Mouse (Mus musculus) retina, postnatal 1 day (tissue): ENCODE results near the gene Nfkb2.

Experiments used
- DNase-seq: peaks from one replicate; pipeline ENCODE4 v3.0.0-alpha.2; 2012

Nfkb2 gene

DNA sequence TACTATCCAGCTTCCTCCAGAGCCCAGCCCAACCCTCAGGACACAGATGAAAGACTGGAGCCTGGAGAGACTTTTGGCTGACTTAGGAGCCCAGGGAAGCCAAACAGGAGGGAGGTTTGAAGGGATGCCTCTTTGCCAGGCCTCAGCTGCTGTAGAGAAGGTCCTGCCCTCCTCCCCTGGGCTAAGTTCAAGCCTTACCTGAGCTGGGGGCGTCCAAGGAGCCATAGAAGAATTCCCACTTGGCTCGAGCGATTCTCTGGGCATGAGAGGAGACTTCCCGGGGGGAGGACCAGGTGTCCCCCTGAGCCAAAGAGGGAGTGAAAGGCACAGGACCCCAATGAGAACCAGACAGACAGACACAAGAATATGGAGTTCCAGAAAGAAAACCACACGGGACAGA is 19.6 kb downstream of the Nfkb2 start:
- no peak for DNase-seq

DNA sequence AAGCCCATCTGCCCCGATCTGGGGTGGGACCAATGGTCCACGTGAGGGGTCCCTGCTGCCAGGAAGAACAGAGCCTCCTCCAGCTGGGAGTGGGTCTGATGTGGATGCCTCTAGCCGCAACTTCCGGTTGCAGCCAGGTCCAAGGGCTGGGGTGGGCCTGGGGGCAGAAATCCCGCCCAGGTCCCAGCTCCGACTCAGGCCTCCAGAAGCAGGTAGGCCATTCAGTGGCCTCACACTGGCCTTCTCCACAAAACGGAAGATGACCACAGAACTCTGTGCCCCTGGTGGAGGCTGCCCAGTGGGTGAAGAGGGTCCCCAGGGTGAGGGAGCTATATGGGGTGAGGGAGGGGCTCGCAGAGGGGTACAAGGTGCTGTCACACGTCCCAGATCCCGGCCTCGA is 20.2 kb downstream of the Nfkb2 start:
- no peak for DNase-seq

DNA sequence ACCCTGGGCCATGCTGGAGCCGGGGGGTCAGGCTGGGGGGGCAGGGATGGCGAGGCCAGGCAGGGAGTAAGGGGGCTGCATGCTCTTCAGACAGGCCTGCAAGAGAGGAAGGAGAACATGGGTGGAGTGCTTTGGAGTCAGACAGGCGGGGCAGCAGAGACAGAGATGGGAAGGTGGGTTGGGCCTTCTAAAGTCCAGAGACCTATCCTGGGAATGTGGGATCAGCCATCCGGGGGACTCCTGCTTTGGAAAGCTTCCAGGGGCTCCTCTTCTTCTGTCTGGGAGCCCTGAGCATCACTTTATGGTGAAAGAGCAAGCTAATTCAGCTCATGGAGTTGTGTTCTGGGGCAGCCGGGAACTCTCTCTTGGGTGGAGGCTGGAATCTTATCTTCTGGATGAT is 20.8 kb downstream of the Nfkb2 start:
- no peak for DNase-seq

DNA sequence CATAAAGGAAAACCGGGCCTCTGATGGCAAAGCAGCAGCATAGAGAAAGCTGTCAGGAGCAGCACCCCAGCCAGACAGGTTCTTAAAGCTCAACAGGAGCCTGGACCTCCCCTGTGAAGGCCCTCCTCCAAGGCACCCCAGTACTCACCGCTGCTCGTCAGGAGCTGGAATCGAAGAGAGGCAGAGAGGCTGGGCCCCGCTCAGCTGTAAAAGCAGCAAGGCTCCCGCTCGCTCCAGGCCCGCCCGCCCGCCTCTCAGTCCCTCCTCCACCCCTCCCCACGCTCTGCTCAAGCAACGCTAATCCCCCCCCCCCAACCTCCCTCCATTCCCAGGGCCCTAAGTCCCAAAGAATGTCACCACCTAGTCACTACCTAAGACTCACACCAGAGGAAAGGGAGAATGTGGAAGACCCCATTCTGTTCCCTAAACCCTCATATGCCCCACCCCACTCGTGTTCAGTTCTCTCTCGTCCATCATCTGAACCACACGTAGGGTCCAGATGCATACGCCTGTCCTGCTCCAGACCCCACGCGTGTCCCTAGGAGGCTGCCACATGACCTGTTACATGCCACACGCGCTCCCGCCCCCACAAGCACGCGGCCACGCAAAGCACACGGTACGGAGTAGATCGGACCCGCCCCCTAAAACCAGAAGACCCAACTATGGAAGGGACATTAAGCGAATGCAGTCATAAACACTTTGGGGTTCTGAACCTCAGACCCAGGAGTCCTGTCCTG is 22.1 kb downstream of the Nfkb2 start:
- DNase-seq, result peak; percentile 42

DNA sequence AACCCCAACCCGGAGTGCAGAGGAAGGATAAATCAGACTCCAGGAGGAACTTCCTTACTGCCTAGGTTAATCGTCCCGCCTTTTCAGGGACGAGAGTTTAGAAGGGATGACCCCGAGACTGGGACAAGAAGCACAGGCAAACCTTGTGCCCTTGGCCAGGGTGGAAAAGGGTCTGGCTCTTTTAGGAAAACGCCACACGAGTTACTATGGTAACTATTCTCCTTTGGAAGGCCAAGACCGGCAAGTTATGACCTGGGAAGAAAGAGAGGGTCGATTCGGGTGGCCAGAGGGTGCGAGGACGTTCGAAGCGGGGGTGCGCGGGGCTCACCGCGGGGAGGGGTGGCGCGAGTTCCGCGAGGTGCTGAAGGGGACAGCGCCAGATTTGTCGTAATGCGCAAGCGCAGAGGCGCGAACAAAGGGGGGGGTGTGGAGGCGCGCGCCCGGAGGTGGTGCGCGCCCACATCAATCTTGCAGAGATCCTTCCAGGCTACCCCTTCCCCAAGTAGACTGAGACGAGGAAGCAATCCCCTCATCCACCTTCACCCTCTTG is 22.7 kb downstream of the Nfkb2 start, which contains the start of gene Psd:
Psd (minus strand) TSS at position 401 of the 550 bp plus-strand sequence.
- peak; percentile 78 for DNase-seq

DNA sequence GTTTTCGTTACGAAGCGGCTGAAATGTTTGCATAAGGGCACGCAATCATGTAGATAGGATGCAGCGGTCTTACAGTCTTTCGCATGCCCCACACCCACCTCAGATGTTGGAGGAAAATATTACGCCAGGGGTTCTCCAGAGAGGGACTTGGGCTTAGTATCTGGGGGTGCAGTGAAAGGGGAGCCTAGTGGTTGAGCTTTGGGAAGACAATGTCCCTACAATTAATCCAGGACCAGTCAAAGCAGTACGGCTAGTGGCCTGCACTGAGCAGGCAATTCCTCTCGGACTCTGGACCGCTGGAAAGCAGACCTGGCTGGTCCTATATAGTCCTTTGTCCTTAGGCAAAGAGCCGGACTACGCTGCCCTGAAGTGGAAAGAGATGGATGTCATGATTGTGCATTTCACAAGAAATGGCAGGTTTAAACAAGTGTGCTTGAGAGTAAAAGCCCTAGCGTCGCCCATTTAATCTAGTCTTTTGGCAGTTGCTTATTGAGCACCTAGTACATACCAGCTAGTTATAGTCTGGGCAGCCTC is 23.5 kb downstream of the Nfkb2 start:
- no peak for DNase-seq

DNA sequence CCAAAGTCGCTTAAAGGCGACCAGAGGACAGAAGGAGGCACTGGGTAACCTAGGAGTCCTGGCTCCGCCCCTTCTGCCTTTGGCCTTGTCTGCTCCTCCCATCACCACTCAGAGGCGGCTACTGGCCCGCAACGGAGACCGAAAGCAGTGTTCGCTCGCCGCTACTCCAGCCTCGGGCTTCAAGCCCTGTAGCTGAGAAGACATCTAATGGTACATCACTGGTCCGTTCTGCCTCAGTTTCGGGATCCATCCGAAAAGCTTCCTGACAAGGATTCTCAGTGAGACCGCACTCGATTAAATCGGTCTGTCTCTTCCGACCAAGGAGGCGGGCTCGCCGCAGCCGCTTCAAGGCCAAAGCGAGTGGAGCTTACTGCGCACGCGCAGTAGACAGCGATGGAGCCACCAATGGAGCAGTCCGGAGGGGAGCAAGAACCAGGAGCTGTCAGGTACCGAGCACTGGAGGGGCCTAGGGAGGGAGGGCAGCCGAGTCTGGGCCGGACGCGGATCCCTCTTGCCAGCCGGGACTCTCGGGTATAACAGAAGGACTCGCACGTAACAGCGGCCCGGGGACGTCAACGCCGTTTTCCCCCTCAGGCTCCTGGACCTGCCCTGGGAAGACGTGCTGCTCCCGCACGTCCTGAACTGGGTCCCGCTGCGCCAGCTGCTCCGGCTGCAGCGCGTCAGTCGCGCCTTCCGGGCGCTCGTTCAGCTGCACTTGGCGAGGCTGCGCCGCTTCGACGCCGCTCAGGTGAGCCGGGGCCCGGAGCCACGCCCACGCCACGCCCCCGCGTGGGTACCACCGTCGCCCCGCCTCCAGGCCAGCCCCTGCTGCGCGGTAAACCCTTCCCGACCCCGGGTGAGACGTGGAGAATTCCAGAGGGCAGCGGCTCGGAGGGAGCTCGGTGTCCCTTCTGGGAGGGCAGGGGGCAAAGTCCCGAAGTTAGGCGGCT is 24.2 kb downstream of the Nfkb2 start, which contains the start of gene Fbxl15:
Fbxl15 (plus strand) TSS at position 104 of the 950 bp plus-strand sequence.
- DNase-seq, result peak; percentile 98

DNA sequence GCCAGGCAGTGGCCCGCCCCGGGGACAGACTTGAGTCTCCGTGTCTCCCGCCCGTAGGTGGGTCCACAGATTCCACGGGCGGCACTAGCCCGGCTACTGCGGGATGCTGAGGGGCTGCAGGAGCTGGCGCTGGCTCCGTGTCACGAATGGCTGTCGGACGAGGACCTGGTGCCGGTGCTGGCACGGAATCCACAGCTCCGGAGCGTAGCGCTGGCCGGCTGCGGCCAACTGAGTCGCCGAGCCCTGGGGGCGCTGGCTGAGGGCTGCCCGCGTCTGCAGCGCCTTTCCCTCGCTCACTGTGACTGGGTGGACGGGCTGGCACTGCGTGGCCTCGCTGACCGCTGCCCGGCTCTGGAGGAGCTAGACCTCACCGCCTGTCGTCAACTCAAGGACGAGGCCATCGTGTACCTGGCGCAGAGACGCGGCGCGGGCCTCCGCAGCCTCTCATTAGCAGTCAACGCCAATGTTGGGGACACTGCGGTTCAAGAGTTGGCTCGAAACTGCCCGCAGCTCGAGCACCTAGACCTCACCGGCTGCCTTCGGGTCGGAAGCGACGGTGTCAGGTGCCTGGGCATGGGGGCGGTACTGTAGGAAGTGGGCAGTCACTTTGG is 25.0 kb downstream of the Nfkb2 start:
- DNase-seq, result no peak

DNA sequence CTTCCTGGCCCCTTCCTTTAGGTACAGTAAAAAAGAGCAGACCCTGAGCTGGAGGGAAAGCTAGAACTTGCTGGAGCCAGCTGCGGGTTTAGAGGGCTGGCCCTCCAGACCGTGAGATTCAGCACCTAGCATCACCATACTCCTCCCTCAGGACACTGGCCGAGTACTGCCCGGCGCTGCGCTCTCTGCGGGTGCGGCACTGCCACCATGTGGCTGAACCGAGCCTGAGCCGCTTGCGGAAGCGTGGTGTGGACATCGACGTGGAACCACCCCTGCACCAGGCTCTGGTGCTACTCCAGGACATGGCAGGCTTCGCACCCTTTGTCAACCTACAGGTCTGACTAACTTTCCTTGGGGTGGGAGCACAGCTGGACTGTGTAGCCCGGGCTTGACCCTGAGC is 25.8 kb downstream of the Nfkb2 start:
- DNase-seq, result peak; percentile 86

DNA sequence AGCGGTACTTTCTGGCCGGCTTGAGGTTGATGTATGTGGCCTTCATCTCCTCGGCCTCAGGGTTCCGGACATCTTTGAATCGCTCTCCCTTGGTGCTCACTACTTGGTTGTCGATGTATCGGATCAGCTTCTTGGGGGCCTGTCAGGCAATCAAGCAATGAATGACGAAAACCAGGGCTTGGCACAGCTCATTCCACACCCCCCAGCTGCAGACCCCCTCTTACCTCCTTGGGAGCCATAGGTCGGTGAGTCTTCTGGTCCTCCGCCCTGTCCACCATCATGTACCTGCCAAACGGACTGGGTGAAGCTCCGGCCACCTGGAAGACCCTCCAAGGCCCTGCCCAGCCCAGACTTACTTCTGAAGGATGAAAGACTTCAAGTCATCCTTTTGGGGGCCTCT is 26.6 kb downstream of the Nfkb2 start:
- DNase-seq, result no peak

DNA sequence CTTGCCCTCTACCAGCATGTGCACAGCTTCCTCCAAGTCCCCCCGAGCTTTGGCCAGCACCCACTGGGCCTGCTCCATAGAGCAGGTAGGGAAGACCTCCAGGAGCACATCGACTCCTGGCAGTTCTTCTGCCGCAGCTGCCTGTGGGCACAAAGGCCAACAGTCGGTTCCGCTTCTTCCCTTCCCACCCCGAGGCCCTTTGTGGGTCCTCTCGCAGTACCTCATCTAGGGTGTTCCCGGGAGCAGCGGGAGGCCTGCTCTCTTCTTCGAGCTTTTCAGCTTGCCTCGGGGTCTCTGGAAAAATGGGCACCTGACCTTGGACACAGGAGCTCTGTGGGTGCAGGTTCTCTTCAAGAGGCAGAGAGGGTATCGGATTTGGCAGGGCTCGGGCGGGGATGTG is 27.2 kb downstream of the Nfkb2 start:
- no peak for DNase-seq

DNA sequence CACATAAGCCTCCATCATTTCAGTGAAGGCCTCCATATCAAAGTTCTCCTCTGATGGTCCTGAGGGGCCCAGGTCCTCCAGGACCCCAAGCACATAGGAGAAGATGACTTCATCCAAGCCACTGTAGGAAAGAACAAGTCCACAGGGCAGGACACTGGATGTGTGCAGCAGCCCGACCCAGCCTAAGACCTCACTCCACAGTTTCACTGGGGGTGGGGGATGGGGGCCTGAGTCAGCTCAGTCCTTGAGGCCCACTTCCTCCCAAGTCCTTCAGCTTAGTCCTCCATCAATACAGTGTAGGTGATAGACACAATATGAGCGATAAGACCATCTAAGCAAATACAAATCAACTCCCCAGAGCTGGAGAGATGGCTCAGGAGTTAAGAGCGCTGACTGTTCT is 27.8 kb downstream of the Nfkb2 start:
- DNase-seq, result no peak

DNA sequence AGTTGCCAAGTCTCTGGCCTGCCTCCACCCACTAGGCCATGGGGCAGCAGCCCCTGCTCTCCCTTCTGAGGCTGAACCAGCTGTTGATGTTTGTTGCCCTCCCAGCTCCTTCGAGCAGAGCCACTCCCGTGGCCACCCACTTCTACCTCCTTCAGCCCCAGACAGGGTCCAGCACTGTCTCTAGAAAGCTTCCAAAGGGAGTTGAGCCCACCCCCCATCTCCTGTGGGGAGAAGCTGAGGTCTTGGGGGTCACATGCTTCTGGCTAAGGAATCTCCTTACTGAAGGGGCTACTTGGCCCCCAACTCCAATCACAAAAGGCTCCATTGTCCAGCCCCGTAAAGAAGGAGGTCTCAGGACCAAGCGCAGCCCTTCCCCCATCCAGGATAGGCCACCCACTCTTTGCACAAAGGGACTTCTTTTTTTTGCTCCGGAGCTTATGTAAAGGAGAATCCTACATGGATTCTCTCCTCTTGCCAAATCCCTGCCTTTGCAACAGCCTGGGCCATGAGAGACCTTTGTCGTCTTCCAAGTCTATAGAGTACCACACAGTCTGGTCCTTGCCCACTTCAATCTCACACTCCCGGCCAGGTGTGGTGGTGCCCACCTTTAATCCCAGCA is 28.7 kb downstream of the Nfkb2 start:
- no peak for DNase-seq

DNA sequence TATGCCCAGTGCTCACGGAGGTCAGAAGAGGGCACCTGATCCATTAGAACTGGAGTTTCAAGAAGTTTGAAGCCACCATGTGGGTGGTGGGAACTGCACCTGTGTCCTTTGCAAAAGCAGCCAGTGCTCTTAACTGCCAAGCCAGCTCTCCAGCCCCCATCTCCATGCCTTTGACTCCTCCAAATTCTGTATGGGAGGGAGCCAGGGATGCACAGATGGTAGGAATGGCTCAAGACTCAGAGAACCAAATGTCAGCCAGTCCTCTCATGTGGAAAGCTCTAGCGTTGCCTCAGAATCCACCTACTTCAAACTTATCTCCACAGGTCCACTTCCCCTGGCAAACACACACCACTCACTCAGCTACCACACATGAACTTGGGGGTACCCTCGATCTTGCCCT is 29.8 kb downstream of the Nfkb2 start:
- no peak for DNase-seq

DNA sequence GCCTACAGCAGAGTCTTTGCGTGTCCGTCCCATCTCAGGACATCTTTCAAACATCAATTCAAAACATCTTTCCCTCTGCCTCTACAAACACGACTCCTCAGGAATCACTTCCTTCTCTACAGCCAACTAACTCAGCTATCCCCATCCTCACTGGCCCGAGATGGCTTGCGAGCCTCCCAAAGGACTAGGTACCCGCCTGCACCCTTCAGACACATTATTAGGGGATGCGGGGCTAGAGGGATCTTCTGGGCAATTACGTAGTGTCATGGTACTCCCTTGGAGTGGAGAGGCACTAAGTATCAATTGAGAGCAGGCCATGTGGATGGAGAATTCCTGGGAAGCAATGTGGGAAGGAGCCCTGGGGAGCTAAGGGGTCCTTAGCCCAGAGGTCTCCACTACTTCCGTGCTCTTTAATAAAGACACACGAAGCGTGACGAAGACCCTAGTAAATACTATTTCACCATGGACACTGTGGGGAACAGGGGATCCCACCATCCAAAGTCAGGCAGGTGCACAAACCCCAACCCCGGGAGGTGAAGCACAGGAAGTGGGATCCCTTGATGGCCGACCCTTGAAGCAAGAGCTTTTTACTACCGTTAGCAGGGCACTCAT is 33.7 kb downstream of the Nfkb2 start:
- DNase-seq, result no peak

DNA sequence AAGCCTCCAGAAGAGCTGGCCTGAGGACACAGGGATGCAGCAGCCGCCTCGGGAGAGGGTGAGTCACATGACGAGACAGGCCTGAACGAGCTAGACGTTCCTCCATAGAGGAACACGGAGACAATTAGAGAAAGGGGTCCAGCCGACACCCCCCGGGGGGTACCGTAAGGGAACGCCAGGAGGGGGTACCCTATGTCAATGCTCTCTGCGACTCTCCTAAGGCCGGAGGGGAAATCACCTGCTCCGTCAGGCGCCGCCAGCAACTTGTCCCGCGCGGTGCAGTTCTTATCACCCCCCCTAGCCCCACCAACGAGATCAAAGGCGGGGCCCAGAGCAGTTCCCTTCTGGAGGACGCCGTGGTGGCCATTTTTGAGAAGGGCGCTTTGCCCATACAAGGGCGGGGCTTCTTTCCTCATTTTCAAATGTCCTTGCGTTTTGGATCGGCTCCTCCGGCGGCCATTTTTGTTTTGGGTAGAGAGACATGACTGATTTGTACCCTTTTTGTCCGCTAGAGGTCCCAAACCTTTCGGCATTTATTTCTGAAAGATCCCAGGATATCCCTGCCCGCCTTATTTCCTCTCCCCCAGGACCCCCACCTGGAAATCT is 34.3 kb downstream of the Nfkb2 start, which contains the start of gene Cuedc2:
Cuedc2 (minus strand) TSS at position 372 of the 606 bp plus-strand sequence.
- DNase-seq, result peak; percentile 98

DNA sequence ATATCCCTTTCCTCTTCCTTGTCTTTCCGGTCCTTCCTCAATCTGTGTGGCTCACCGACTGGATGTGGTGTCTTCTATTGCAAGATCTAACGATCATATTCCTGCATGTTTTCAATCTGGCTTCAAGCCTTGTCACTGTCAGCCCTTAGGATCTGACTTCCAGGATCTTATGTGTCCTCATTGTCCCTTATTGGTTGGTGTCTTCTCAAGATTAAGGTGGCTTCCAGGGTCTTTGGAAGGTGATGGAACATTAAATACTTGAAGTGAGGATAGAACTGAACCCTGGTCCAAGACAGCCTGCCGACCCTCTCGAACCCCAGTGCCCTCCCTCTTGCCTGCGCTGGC is 34.8 kb downstream of the Nfkb2 start:
- no peak for DNase-seq

DNA sequence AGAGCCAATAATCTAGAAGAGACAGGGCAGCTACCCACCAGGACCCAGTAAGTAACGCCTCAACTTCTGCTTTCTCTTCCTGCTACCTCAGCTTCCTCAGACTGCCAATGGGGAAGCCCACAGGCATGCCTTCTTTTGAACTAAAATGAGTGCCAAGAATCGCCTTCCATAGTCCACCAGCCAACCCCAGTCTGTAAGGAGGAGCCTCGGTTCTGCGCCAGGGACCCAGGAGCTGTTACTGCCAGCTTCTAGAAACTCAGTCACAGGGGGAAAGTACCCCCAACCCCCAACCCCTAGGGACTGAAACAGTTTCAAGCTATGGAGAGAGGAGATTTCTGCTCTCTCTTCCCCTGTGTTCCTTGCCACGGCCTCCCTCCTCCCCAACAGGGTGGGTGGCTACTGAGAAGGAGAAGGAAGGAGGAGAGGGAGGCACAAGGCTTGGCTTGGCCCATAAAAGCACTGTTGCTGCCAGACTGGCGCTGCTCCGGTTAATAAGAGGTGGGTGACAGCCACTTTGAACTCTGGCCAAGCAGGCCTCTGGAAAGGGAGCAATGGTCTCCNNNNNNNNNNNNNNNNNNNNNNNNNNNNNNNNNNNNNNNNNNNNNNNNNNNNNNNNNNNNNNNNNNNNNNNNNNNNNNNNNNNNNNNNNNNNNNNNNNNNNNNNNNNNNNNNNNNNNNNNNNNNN is 35.3 kb downstream of the Nfkb2 start:
- DNase-seq, result no peak

DNA sequence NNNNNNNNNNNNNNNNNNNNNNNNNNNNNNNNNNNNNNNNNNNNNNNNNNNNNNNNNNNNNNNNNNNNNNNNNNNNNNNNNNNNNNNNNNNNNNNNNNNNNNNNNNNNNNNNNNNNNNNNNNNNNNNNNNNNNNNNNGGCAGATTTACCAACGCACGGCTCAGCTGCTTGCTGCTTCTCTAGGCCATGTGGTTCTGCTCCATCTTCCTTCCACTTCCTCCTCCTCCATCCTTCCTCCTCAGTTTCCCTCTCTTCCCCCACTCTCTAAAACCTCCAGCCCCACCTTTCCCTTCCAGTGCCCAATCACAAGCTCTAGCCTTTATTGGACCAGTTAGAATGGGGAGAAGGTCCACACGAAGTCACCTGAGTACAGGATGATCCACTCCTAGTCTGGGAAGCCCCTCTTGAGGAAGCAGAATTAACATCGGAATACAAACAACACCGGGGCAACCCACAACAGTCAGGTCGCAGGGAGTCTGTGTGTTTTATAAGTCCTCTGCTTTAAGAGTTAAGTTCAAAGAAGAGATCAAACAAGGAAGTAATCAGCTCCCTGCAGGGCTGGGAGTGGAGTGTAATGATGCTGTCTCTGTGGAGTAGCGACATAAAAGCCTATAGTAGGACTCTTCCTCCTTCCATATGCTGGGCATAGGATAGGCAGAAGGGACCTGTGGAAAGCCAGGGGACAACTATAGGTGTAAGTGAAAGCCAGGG is 40.7 kb downstream of the Nfkb2 start:
- no peak for DNase-seq

DNA sequence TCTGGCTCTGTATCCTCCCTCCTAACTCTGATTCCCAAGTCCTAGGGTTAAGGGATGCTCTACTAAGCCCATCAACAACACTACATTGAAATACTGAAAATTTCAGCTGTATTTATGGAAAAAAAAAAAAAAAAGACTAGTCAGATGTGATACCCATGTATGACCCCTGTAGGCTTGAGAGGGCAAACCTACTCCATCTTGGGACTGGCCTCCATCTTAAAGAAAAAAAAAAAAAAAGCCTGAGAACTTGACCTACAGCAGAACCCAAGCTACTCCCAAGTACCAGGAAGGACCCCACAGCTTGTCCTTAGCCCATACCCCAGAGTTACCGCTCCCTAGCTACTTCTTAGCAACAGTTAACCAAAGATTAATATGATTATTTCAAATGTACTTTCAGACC is 43.0 kb downstream of the Nfkb2 start:
- no peak for DNase-seq
